Mouse (Mus musculus): Measurements from ENCODE around the gene Zscan10. TPM values are rescaled to one million over a fixed set of nuclear protein-coding genes. Genes with fewer than 3 reads are reported as not detected.
A peak's percentile ranks its signal among the peaks of the same experiment; 100 is the strongest.
"Not testable (repeated sequence)": the region's sequence is repeated elsewhere in the genome, so short reads cannot be mapped to it uniquely, and the experiment has no call there.

Gene Zscan10
- polyA plus RNA-seq, 1 experiment from 2014 or later, result not detected

DNA sequence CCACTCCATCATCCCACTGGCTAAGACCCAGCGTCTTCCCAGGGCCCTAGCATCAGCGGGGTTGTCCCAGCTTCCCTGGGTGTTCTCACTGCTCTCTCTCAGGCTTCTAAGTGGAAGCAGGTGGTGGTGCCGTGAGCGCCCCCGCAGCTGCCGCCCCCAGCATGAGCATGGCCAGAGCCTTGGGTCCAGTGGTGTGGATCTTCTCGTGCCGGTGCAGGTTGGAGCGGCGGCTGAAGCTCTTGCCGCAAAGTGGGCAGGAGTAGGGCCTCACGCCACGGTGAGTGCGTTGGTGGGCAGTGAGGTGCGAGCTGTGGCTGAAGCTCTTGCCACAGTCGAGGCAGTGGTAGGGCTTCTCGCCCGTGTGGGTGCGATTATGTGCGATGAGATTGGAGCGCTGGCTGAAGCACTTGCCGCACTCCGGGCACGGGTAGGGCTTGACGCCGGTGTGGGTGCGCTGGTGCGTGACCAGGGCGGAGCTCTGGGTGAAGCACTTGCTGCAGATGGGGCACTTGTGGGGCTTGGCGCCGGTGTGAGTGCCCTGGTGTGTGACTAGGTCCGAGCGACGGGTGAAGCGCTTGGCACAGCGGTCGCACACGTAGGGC lies 24.6 kb upstream of the Zscan10 start:
- Histone ChIP-seq H3K9me3 (ENCODE audit: control insufficient read depth, low read length) (no peaks in the 10 kb centered on the region), H3K4me2 (ENCODE audit: low read depth) (no peak overlapping the region), H3K4me3 (ENCODE audit: low read depth, low read length) (no peak overlapping the region), H3K4me1 (ENCODE audit: control insufficient read depth, insufficient read depth, low read length) (no peaks in the 10 kb centered on the region), H3K27me3 (ENCODE audit: control insufficient read depth, insufficient read depth, low read length) (no peaks in the 10 kb centered on the region), H3K9ac (ENCODE audit: low read length) (no peak overlapping the region), H3K36me3 (ENCODE audit: control insufficient read depth, insufficient read depth, low read length) (peaks cover 23% of the 10 kb centered on the region), H3K27ac (ENCODE audit: low read depth, low read length) (no peak overlapping the region)
- DNase-seq (ENCODE audit: low spot score) (no peak), ATAC-seq (ENCODE audit: insufficient read depth, low FRiP score, low TSS enrichment) (no peak)
- WGBS, result 97% methylated on average over 38 of the region's 38 CpGs

DNA sequence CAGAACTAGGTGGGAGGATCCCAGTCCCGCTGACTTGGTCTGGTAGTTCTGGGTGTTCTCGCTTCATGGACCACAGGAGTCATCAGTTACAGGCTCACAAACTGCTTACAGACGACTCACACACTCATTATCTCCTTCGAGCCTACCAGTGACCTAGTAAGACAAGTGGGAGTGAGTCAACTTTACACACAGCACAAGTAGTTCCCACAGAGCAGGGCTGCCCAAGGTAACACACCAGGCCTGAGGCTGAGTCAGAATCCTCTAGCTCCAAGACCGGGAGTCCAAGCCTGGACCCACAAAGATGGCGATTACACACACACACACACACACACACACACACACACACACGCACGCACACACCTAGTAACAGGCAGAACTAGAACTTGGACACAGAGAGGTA lies 15.9 kb upstream of the Zscan10 start:
- Histone ChIP-seq H3K4me2 (ENCODE audit: low read depth) (peak overlapping the region; percentile 85), H3K27ac (ENCODE audit: low read depth, low read length) (no peak overlapping the region), H3K27me3 (ENCODE audit: control insufficient read depth, insufficient read depth, low read length) (no peaks in the 10 kb centered on the region), H3K9me3 (ENCODE audit: control insufficient read depth, low read length) (no peaks in the 10 kb centered on the region), H3K4me3 (ENCODE audit: low read depth, low read length) (peak overlapping the region; percentile 66), H3K4me1 (ENCODE audit: control insufficient read depth, insufficient read depth, low read length) (peaks cover 7% of the 10 kb centered on the region), H3K9ac (ENCODE audit: low read length) (0 out of 2 replicates have a peak overlapping the region, but pooled peaks have one; percentile 86), H3K36me3 (ENCODE audit: control insufficient read depth, insufficient read depth, low read length) (peaks cover 5% of the 10 kb centered on the region)
- WGBS, result 87% methylated on average over 8 of the region's 8 CpGs
- DNase-seq (ENCODE audit: low spot score) (no peak), ATAC-seq (ENCODE audit: insufficient read depth, low FRiP score, low TSS enrichment) (no peak)

DNA sequence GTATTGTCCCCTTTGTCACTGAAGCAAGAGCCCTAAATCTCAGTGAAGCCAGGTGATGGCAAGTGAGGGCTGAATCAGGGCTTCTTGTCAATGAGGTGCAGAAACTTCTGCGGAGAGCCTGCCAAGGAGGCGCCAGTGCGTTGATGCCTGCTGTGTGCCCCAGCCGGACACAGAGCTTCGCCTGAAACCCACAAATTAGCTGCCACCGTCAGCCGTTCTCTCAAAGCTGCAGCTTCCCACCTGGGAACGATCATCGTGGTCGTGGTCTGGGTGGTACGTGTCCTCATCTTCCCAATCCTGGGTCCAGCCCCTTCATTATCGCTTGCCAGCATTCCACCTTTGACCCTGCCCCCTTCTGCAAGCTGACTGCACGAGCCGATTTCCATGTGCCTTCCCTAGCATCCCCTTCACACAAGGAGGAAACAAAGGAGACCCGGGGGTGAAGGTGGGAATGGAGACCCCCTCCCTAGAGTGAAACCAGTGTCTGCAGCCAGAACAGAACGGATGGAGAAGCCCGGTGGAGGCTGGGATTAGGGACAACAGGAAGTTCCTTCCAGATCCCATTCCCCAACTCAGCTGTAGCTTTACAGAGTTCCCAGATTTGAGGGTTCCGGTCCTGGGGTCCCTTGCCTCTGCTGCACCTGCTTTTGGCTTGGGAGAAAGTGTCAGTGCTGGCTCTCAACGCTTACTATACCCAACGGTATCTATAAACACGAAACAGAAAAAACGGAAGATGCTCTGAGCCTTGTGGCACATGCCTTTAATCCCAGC lies 14.8 kb upstream of the Zscan10 start:
- ATAC-seq (ENCODE audit: insufficient read depth, low FRiP score, low TSS enrichment), result peak; percentile 84
- Histone ChIP-seq H3K4me3 (ENCODE audit: low read depth, low read length) (peak overlapping the region; percentile 66), H3K9me3 (ENCODE audit: control insufficient read depth, low read length) (no peaks in the 10 kb centered on the region), H3K4me2 (ENCODE audit: low read depth) (peak overlapping the region; percentile 85), H3K4me1 (ENCODE audit: control insufficient read depth, insufficient read depth, low read length) (peaks cover 7% of the 10 kb centered on the region), H3K27me3 (ENCODE audit: control insufficient read depth, insufficient read depth, low read length) (no peaks in the 10 kb centered on the region), H3K27ac (ENCODE audit: low read depth, low read length) (0 out of 2 replicates have a peak overlapping the region, but pooled peaks have one; percentile 23), H3K9ac (ENCODE audit: low read length) (peak overlapping the region; percentile 86), H3K36me3 (ENCODE audit: control insufficient read depth, insufficient read depth, low read length) (peaks cover 2% of the 10 kb centered on the region)
- peak; percentile 77 for DNase-seq (ENCODE audit: low spot score)
- under 1% methylated on average over 22 of the region's 22 CpGs for WGBS

DNA sequence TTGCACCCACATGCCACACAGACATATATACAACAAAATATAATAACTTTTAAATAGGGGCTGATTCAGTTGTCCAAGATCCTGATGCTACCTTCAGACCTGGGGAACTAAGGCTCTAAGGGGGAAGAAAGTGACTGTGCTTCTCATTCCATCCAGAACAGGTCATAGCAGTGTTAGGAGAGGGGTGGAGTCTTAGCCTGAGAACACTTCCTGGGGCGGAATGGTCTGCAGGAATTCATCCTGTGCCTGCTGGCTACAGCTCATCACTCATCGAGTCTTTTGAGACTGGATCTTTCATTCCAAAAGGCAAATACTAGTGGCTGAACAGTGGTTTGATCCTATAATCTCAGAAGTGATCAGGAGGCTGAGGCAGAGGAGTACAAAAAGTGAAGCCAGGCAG lies 13.4 kb upstream of the Zscan10 start:
- no peak overlapping the region for H3K4me3 ChIP-seq (ENCODE audit: low read depth, low read length)
- H3K36me3 ChIP-seq (ENCODE audit: control insufficient read depth, insufficient read depth, low read length), result no peaks in the 10 kb centered on the region
- H3K4me1 ChIP-seq (ENCODE audit: control insufficient read depth, insufficient read depth, low read length), result peaks cover 7% of the 10 kb centered on the region
- H3K9ac ChIP-seq (ENCODE audit: low read length), result no peak overlapping the region
- no peak for DNase-seq (ENCODE audit: low spot score)
- no peak for ATAC-seq (ENCODE audit: insufficient read depth, low FRiP score, low TSS enrichment)
- H3K27me3 ChIP-seq (ENCODE audit: control insufficient read depth, insufficient read depth, low read length), result no peaks in the 10 kb centered on the region
- no peak overlapping the region for H3K27ac ChIP-seq (ENCODE audit: low read depth, low read length)
- H3K9me3 ChIP-seq (ENCODE audit: control insufficient read depth, low read length), result no peaks in the 10 kb centered on the region
- H3K4me2 ChIP-seq (ENCODE audit: low read depth), result no peak overlapping the region
- WGBS, result 60% methylated on average over 2 of the region's 2 CpGs

DNA sequence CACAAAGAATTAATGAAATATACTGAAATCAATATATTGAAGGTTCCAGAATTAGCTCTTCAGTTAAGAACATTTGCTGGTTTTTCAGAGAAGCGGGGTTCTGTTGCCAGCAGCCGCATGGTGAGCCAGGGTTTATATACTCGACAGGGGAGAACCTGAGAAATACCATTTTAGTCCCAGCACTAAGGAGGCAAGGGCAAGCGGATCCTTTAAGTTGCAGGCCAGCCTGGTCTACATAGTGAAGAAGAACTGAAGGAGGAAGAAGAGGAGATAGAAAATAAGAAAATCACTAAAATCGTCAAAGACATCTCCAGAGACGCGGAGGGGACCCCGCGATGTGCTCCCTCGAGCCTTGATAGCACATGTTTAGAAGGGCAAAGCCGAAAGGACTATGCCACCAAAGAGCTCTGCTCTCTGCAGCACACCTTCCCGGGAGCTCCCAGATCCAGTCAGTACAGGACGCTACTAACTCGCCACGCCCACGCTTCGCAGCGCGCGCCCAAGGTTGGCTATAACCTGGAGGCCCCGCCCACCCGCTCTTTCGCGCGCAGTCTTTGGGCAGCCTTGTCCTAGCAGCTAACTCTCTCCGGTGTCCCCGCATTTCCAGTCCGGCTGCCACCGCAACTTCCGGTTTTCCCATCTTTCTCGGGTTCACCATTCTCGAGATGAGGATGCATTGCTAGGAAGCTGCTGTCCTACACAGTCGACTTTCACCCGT lies 8.3 kb upstream of the Zscan10 start:
- H3K36me3 ChIP-seq (ENCODE audit: control insufficient read depth, insufficient read depth, low read length), result no peaks in the 10 kb centered on the region
- H3K9me3 ChIP-seq (ENCODE audit: control insufficient read depth, low read length), result no peaks in the 10 kb centered on the region
- WGBS, result 8% methylated on average over 34 of the region's 34 CpGs
- DNase-seq (ENCODE audit: low spot score) (peak; percentile 98), ATAC-seq (ENCODE audit: insufficient read depth, low FRiP score, low TSS enrichment) (peak; percentile 98)
- H3K9ac ChIP-seq (ENCODE audit: low read length), result peak overlapping the region; percentile 49
- no peaks in the 10 kb centered on the region for H3K27me3 ChIP-seq (ENCODE audit: control insufficient read depth, insufficient read depth, low read length)
- H3K4me2 ChIP-seq (ENCODE audit: low read depth), result peak overlapping the region; percentile 56
- peak overlapping the region; percentile 37 for H3K4me3 ChIP-seq (ENCODE audit: low read depth, low read length)
- H3K4me1 ChIP-seq (ENCODE audit: control insufficient read depth, insufficient read depth, low read length), result no peaks in the 10 kb centered on the region
- no peak overlapping the region; the same call in 1 of the 2 replicates for H3K27ac ChIP-seq (ENCODE audit: low read depth, low read length)

DNA sequence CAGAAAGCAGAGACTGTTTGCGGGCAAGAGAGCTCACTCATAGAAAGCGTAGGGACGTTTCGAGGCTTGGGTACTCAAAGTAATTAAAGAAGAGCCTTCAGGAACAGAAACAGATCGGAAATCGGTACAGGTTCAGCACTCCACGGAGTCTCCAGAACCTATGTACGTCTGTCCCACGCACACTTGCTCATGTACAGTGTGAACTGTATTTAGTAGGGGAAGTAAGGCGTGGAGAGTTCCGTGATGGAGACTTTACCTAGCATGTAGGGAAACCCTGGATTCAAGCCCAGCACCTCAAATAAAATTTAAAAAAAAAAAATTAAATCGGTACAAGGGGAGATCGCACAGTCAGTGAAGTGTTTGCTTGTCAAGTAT lies 7.7 kb upstream of the Zscan10 start:
- DNase-seq (ENCODE audit: low spot score), result no peak
- peak overlapping the region; percentile 49 for H3K9ac ChIP-seq (ENCODE audit: low read length)
- H3K4me3 ChIP-seq (ENCODE audit: low read depth, low read length), result peak overlapping the region; percentile 37
- H3K27me3 ChIP-seq (ENCODE audit: control insufficient read depth, insufficient read depth, low read length), result no peaks in the 10 kb centered on the region
- 15% methylated on average over 13 of the region's 13 CpGs for WGBS
- ATAC-seq (ENCODE audit: insufficient read depth, low FRiP score, low TSS enrichment), result peak; percentile 46
- H3K4me2 ChIP-seq (ENCODE audit: low read depth), result peak overlapping the region; percentile 56
- no peaks in the 10 kb centered on the region for H3K36me3 ChIP-seq (ENCODE audit: control insufficient read depth, insufficient read depth, low read length)
- no peaks in the 10 kb centered on the region for H3K4me1 ChIP-seq (ENCODE audit: control insufficient read depth, insufficient read depth, low read length)
- no peaks in the 10 kb centered on the region for H3K9me3 ChIP-seq (ENCODE audit: control insufficient read depth, low read length)
- no peak overlapping the region; the same call in 1 of the 2 replicates for H3K27ac ChIP-seq (ENCODE audit: low read depth, low read length)

DNA sequence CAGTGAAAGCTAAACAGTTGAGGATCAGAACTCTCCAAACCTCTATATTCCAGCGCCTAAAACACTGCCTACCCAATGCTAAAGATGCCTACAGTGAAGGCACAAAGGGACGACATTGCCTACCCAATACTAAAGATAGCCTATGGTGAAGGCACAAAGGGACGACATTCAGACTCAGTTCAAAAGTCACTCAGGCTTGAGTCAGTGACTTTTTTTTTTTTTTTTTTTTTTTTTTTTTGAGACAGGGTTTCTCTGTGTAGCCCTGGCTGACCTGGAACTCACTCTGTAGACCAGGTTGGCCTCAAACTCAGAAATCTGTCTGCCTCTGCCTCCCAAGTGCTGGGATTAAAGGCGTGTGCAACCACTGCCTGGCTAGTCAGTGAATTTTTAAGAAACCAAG lies 5.5 kb upstream of the Zscan10 start:
- not testable (repeated sequence) for ATAC-seq (ENCODE audit: insufficient read depth, low FRiP score, low TSS enrichment); H3K36me3 ChIP-seq (ENCODE audit: control insufficient read depth, insufficient read depth, low read length); H3K9me3 ChIP-seq (ENCODE audit: control insufficient read depth, low read length); H3K9ac ChIP-seq (ENCODE audit: low read length); H3K4me3 ChIP-seq (ENCODE audit: low read depth, low read length); H3K4me1 ChIP-seq (ENCODE audit: control insufficient read depth, insufficient read depth, low read length); H3K4me2 ChIP-seq (ENCODE audit: low read depth); DNase-seq (ENCODE audit: low spot score); H3K27me3 ChIP-seq (ENCODE audit: control insufficient read depth, insufficient read depth, low read length); H3K27ac ChIP-seq (ENCODE audit: low read depth, low read length)
- 83% methylated on average over 4 of the region's 4 CpGs for WGBS

DNA sequence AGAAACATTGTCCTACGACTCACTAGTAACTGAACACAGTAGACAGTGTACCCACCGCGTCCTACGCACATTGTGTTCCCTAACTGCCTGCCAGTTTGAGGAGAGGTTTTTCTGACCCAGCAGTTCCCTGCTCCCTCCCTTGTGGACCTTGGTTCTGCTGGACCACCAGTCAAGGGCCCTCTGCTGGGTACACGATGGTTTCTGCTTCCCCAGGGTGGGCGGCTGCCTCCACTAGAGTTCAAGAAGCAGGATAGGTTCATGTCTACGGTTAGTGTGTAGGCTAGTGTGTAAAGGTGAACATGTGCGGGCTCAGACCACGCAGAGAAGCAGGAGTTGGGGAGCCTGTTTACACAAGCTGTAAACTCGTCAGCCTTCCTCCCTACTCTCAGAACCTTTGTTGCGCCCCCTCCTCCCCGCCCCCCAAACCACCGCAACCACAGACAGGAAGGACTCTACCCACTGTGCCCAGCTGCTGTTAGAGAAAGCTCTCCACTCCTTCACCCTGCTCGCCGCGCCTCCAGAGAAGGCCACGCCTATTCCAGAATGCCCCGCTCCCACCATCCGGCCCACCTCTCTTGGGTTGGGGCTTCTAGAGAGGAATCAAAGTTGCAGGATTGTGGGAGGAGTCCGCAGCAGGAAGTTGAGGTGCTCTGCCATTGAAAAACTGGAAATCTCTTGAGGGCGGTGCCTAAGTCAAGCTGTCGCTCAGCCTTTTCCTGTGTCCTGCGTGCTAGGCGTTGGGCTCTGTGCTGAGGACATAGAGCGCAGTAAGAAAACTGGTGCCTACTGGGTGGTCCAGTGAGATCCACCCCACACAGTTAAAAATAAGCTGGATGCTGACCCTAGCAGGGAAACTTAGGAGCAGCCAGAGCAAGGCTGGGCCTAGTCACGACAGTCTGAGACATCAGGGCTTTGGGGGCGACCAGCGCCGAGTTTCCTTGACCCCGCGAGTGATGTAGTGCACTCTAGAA lies 1.8 kb upstream of the Zscan10 start, which contains the start of gene Zfp13:
Gene Zfp13, minus strand, starts transcription at position 906 of the 971 bp plus-strand sequence.
- Histone ChIP-seq H3K9ac (ENCODE audit: low read length) (peak within 1 kb of the TSS; percentile 56), H3K4me1 (ENCODE audit: control insufficient read depth, insufficient read depth, low read length) (no peaks in the 10 kb centered on the region), H3K27ac (ENCODE audit: low read depth, low read length) (0 out of 2 replicates have a peak within 1 kb of the TSS, but pooled peaks have one; percentile 60), H3K4me2 (ENCODE audit: low read depth) (peak within 1 kb of the TSS; percentile 67), H3K9me3 (ENCODE audit: control insufficient read depth, low read length) (no peaks in the 10 kb centered on the region), H3K4me3 (ENCODE audit: low read depth, low read length) (peak within 1 kb of the TSS; percentile 32), H3K27me3 (ENCODE audit: control insufficient read depth, insufficient read depth, low read length) (no peaks in the 10 kb centered on the region), H3K36me3 (ENCODE audit: control insufficient read depth, insufficient read depth, low read length) (no peaks in the 10 kb centered on the region)
- 9% methylated on average over 30 of the region's 31 CpGs for WGBS
- DNase-seq (ENCODE audit: low spot score) (peak; percentile 84), ATAC-seq (ENCODE audit: insufficient read depth, low FRiP score, low TSS enrichment) (peak; percentile 86)

Data from neural tube, embryonic 11.5 days (tissue).